Mouse (Mus musculus): ENCODE results near the gene Ankrd44.

The Ankrd44 gene

DNA sequence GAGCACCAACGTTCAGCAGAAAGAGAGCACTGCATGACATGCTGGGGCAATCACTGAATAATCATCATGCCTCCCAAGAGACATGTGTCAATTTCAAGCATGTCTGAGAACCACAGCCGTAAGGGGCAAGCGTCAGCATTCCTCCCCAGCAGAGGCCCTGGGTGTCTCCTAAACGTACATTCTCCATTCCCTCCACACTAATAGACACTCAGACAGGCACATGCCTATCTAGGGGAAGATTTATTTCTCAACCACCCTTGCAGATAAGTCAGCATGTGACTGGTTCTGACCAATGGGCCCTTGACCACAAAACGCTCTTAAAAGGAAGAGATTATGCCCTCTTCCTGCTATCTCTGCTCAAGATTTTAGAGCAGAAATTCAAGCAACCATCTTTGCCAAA, 37.7 kb downstream of the Ankrd44 start:
- DNase-seq (ENCODE audit: low spot score) = no peak

- no peak for DNase-seq (ENCODE audit: low spot score)
Observed at GRCm38 (mm10) chr1:54887873-54888272, 38.3 kb downstream of the Ankrd44 start.

GRCm38 (mm10) chr1:54882856-54883467, 43.2 kb downstream of the Ankrd44 start:
- no peak for DNase-seq (ENCODE audit: low spot score)

DNA sequence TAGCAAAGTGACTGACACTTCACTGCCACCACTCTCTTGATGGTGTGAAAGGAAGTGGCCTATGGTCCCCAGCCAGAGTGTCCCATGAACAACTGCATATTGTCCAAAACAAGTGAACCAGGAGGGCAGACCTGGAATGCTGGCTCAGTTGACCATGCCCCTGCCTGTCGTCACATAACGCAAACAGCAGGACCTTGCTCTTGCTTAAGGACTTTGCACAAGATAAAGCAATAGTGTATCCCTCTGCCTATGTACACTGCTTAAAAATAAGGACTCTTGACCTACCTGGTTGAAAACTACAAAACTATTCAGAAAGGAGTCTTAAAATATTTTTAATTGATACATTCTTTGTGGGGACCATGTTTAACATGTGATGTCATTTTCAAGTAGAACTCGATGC, 44.7 kb downstream of the Ankrd44 start:
- DNase-seq (ENCODE audit: low spot score) = no peak

GRCm38 (mm10) chr1:54877423-54878073, 48.6 kb downstream of the Ankrd44 start:
- DNase-seq (ENCODE audit: low spot score) = no peak

DNA sequence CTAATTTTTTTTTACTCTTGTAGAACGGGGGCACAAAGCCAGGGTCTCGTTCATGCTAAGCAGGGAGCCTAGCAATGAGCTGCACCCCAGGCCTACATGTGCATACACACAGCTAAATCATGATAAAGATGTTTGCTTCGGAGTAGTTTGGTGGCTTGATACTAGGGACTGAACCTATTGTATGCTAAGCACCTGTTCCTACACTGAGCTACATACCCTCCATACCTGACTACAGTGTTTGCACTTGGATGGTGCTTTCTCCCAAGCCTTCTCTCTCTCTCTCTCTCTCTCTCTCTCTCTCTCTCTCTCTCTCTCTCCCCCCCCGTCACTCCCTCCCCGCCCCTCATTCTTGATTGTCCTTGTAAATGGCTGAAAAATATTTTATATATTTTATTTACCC, 49.2 kb downstream of the Ankrd44 start:
- DNase-seq (ENCODE audit: low spot score) = no peak

- DNase-seq (ENCODE audit: low spot score) = no peak
Observed at GRCm38 (mm10) chr1:54874094-54874493, 52.1 kb downstream of the Ankrd44 start.

DNA sequence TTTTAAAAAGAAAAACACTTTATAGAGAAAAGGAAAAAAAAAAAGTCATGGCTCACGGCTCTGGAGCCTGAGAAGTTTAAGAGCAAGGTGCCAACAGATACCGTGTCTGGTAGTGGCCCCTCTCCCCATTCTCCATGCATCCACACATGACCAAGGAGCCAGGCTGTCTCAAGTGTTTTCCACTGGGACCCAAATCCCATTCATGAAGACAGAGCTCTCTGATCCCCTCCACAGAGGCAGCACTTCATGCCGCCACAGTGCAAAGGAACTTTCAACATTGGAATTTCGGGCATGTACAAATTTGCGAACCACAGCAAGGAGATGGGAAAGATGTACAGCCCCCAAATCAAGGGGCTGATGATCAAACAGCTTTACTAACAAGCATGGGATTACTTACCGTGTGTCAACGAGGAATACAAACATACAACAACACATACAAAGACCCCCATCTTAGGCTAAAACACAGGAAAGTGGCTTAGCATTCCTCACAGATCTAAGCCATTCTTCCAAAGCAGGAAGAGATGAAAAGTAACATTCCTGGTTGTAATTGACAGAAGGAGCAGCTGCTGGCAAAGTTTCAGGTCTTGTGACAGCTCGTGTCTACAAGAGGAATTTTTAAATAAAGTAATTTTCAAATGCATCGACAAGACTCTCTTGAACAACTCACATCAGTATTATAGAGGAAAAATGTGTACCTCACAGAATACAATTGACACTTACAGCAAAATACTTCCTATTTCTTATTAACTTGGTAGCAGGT, 53.1 kb downstream of the Ankrd44 start:
- DNase-seq (ENCODE audit: low spot score) = no peak

DNA sequence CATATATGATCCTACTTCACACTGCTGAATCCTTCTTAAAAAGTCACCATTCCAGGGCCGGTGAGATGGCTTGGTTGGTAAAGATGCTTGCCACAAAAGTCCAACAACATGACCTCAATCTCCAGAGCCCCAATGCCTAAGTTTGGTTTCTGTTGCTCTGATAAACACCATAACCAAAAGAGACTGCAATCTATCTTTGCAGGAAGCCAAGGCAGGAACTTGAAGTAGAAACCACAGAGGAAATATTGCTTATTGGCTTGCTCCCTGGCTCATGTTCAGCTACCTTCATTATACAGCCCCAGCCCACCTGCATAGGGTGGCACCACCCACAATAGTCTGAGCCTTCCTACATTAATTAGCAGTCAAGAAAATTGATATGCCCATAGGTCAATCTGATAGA, 54.9 kb downstream of the Ankrd44 start:
- no peak for DNase-seq (ENCODE audit: low spot score)

DNA sequence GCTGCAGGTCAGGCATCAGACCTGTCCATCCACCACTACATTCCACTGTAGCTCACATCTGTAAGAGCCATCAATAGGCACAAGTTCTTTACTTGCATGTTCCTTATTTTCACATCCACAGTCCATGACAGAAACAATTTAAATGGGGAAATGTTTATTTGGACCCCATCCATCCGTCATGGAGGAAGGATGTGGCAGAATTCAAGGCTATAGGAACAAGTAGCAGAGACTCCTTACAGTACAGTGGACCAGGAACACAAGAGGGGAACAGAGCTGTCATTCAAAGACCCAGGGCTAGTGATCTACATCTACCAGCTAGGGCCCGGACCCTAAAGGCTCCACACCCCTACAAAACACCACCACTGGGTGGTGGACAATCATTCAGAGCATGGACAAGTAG, 55.6 kb downstream of the Ankrd44 start:
- DNase-seq (ENCODE audit: low spot score) = no peak

DNA sequence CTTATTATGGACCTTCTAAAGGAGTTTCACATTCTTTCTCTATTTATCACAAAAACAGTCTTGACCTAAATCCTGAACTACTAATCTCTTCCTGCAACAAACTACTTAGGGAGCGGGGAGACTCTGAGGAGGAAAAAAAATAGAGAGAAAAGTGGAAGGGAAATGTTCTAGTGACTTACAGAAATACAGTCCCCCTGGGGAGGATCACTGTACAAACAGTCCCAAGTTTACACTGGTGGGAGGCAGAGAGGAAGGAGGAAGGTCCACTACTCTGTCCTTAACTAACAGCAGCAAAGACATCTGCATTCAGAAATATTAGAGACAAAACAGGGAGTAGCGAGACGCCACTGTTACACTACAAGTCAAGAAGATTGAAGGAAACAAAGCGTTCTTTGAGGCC, 59.0 kb downstream of the Ankrd44 start:
- DNase-seq (ENCODE audit: low spot score) = no peak

- no peak for DNase-seq (ENCODE audit: low spot score)
Observed at GRCm38 (mm10) chr1:54866131-54866530, 60.1 kb downstream of the Ankrd44 start.

- DNase-seq (ENCODE audit: low spot score) = no peak
Observed at GRCm38 (mm10) chr1:54864928-54865652, 61.1 kb downstream of the Ankrd44 start.

DNA sequence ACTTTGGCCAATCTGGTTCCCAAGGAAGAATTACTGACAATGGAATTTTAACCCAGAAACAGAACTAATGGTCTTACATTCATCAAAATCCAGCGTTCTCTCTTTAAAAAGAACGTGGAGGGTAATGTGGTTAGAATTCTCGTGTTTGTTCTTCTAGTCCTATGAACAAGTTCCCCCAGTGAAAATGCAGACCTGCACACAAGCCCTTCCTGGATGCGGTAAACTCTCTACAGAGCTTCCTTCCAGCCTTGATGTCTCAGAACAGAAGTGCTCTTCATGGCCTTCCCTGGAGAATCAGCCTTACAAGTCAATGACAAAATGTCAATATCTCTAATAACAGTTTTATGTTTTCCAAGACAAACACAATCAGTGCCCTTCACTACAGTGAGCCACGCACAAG, 65.8 kb downstream of the Ankrd44 start:
- DNase-seq (ENCODE audit: low spot score) = no peak

DNA sequence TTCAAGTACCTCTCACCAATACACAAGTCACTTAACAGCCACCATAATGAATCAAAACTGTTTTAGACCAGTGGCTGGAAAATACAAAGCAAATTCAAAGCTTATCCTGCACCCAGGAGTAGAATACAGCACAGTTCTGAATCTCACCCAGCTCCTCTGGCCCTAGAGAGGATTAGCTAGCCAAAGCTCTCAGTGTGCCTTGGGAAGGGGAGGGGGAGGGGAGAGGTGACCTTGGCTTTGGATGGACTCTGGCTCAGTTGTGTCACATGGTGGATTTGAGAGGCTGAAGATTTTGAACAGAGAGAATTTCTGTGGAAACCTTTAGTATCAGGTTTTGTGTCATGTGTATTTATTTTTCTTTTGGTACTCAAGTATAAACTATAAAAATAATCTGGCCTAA, 66.3 kb downstream of the Ankrd44 start:
- DNase-seq (ENCODE audit: low spot score) = no peak

GRCm38 (mm10) chr1:54858898-54859297, 67.3 kb downstream of the Ankrd44 start:
- no peak for DNase-seq (ENCODE audit: low spot score)

GRCm38 (mm10) chr1:54856502-54856901, 69.7 kb downstream of the Ankrd44 start:
- no peak for DNase-seq (ENCODE audit: low spot score)

- DNase-seq (ENCODE audit: low spot score) = no peak
Observed at GRCm38 (mm10) chr1:54855970-54856369, 70.2 kb downstream of the Ankrd44 start.

DNA sequence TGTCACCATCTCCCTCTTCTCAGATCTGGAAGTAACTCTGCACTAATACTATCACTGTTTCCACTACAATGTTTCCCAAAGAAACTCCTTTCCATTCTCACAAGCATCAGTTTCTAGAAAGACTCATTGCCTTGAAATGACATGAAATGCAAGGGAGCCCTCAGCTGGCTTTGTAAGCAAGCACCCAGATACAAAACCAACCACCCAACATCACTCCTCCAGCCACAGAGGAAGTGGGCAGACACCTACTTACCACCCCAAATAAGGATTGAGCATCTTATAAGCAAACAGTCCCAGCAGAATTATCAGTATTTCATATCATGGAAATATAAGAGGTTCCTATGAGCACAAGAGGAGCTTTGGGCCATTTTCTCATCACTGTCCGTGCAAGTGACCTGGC, 71.8 kb downstream of the Ankrd44 start:
- no peak for DNase-seq (ENCODE audit: low spot score)

GRCm38 (mm10) chr1:54853311-54854000, 72.7 kb downstream of the Ankrd44 start:
- DNase-seq (ENCODE audit: low spot score) = no peak

GRCm38 (mm10) chr1:54851610-54852009, 74.6 kb downstream of the Ankrd44 start:
- DNase-seq (ENCODE audit: low spot score) = no peak

GRCm38 (mm10) chr1:54850077-54850476, 76.1 kb downstream of the Ankrd44 start:
- DNase-seq (ENCODE audit: low spot score) = no peak
